Mouse (Mus musculus) mouse trophoblast stem cell (cell line): ENCODE measurements around the gene Itsn1.

ENCODE experiments used
- in situ Hi-C, 2 experiments: fragments of 300-500 bp; cut with MseI, MboI; formaldehyde crosslinking; loops; 2 replicates in 1 of 2; 3 replicates in 1 of 2; pipeline ENCODE4 v1.15.1; 2025

Itsn1 gene

GRCm38 (mm10) chr16:91936340-91937030, 207.4 kb downstream of the Itsn1 start:
- in situ Hi-C loops: loop anchor here (5.0 to 10.0 kb wide), 2 partner anchors 121 to 358 kb away; partner anchors contain the start of genes Kcne2 (in 2 of the 2), Gm49711 (in 1 of the 2), Mrps6 (in 1 of the 2) and Slc5a3 (in 1 of the 2)

DNA sequence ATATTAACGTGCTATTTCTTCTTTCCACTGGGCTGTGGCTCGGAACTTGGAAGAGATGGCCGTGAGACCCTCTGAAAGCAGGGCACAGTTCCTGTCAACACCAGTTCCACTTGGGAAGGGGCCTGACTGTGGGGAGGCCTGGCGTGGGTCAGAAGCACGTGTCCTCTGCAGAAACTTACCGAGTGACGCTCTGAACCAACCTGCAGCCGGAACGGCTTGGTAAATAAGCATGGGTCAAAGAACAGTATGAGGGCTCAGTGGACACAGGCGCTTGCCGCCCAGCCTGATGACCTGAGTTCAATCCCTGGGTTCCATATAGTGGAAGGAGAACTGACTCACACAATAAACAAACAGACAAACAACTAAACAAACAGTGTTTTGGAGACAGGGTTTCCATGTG, 208.2 kb downstream of the Itsn1 start:
- in situ Hi-C loops: loop anchor here (5.0 to 10.0 kb wide), 2 partner anchors 120 to 358 kb away; partner anchors contain the start of genes Kcne2 (in 2 of the 2), Gm49711 (in 1 of the 2), Mrps6 (in 1 of the 2) and Slc5a3 (in 1 of the 2)

GRCm38 (mm10) chr16:91938141-91938540, 209.1 kb downstream of the Itsn1 start:
- in situ Hi-C loops: loop anchor here (5.0 to 10.0 kb wide), 2 partner anchors 119 to 357 kb away; partner anchors contain the start of genes Kcne2 (in 2 of the 2), Gm49711 (in 1 of the 2), Mrps6 (in 1 of the 2) and Slc5a3 (in 1 of the 2)

DNA sequence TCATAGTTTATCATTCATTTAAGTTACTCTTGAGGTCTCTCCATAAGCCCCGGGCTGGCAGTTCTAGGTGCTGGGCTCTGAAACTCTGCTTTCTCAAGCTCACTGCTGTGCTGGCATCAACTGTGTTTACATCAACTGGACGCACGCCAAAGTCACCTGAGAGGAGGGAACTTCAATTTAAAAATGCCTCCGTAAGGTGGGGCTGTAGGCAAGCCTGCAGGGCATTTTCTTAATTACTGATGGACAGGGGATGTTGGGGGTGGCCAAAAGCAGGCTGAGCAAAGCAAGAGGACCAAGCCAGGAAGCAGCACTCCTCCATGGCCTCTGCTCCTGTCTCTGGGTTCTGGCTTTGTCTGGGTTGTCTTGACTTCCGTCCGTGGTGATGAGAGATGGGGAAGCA, 211.6 kb downstream of the Itsn1 start:
- in situ Hi-C loops: no loop called here

- in situ Hi-C loops: no loop called here
Observed at GRCm38 (mm10) chr16:91942201-91942600, 213.1 kb downstream of the Itsn1 start.

- in situ Hi-C loops: no loop called here
Observed at GRCm38 (mm10) chr16:91946261-91946660, 217.2 kb downstream of the Itsn1 start.

- in situ Hi-C loops: no loop called here
Observed at GRCm38 (mm10) chr16:91947093-91947492, 218.0 kb downstream of the Itsn1 start.

DNA sequence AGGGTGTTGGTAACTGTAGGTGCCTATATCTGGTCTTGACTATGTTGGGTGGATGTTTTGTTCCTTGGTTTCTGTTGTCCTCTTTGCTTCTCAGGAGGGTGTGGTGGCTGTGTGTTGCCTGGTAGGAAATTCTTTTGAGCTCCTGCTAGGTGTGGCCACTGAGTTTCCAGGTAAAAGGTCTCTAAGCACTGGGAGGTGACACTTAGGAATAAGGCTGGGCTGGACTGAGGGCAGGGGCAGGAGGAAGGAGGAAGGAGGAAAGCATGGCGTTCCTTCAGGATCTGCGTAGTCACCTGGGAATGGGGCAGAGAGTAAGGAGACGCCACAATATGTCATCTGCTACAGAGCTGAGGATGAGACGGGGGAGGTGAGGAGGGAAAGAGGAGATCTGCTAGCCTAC, 224.9 kb downstream of the Itsn1 start:
- in situ Hi-C loops: no loop called here

DNA sequence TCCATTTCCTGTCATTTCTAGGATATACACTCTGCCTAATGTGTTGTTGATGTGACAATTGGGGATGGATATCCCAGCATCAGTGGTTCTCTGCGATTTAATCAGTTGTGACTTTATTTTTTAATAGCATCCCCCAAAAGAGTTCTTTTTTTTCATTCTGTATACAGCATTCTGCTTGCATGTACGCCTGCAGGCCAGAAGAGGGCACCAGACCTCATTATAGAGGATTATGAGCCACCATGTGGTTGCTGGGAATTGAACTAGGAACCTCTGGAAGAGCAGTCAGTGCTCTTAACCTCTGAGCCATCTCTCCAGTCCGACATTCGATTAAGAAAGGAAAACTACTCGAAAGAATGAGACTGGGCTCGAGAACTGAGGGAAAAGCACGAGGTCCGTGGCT, 225.7 kb downstream of the Itsn1 start:
- in situ Hi-C loops: no loop called here

GRCm38 (mm10) chr16:91962204-91962893, 233.3 kb downstream of the Itsn1 start:
- in situ Hi-C loops: no loop called here

GRCm38 (mm10) chr16:91962894-91963555, 233.9 kb downstream of the Itsn1 start:
- in situ Hi-C loops: no loop called here

DNA sequence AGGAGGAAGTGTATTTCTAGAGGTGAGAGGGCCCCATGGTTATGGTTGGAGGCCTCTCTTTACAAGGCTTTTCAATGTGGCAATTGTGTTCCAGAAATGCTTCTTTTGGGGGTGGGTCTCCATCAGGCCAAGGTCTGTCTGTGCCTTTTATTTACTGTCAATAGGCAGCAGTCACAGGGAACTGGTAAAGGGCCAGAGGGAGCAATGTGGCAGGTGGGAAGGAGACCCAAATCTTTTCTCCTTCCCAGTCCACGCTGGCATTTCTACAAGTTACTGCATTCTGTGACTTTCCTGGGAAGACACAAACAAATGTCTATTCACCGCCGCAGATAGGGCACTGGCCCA, 234.4 kb downstream of the Itsn1 start:
- in situ Hi-C loops: no loop called here

GRCm38 (mm10) chr16:91964308-91965178, 235.5 kb downstream of the Itsn1 start:
- in situ Hi-C loops: no loop called here

DNA sequence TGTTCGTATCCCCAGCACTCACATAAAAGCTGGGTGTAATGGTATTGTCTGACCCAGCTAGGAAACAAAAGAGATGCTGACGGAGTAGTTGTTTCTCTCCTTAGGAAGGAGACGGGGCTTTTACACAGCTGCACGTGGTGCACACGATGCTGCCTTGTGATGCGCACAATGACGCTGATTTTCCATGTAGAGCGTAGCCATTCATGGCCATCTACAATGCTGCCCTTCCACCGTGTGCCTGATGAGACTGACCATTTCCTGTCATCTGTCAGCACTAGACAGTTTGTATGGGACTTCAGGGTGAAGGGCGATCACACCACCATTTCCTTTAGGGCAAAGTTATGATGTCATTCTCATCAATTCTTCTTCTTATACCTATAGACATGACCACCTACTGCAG, 239.6 kb downstream of the Itsn1 start:
- in situ Hi-C loops: no loop called here

- in situ Hi-C loops: no loop called here
Observed at GRCm38 (mm10) chr16:91969516-91970031, 240.5 kb downstream of the Itsn1 start.
